Mouse (Mus musculus): Measurements from ENCODE around the gene Cntnap1.
"Not testable (repeated sequence)": the region's sequence is repeated elsewhere in the genome, so short reads cannot be mapped to it uniquely, and the experiment has no call there.

- not testable (repeated sequence) for TF ChIP-seq CTCF (IDR thresholded peaks at IDR 0.05; ENCODE audit: control insufficient read depth, insufficient read depth, insufficient read length); FOSL1 (IDR thresholded peaks at IDR 0.05; ENCODE audit: insufficient read depth, low read length, poor library complexity, severe bottlenecking); MAX (IDR thresholded peaks at IDR 0.05); MYOD1 (IDR thresholded peaks at IDR 0.05; ENCODE audit: control insufficient read depth, insufficient read length, low read depth)
Measured at GRCm38 (mm10) chr11:101160981-101161505, 9.3 kb upstream of the Cntnap1 start.
